Mouse (Mus musculus) bone marrow, adult 2 months (tissue): ENCODE measurements at regions not wholly inside any gene's neighbourhood (a gene's known extent, or its start where the extent isn't known, plus 50 kb on each side); places are given as distances from the start of the nearest gene placed in this dataset.

ENCODE experiments used
- H3K27ac ChIP-seq: fragments of 200-500 bp; 2 replicates; pipeline ENCODE4 v1.5.1; 2012; ENCODE audit warnings: low read depth, mild to moderate bottlenecking, control low read depth, inconsistent platforms, low read length; ENCODE audit not compliant: control insufficient read depth, poor library complexity, insufficient read depth
- H3K4me1 ChIP-seq: fragments of 200-500 bp; 2 replicates; pipeline ENCODE4 v1.6.1; 2011; ENCODE audit warnings: low read length; ENCODE audit not compliant: control insufficient read depth, insufficient read depth
- H3K4me3 ChIP-seq: fragments of 200-500 bp; replicated peaks from 2 replicates; pipeline ENCODE3; 2011; ENCODE audit warnings: mild to moderate bottlenecking, low read depth, low read length, control low read depth; ENCODE audit not compliant: control insufficient read depth
- CTCF ChIP-seq: fragments of 200-500 bp; IDR thresholded peaks from 2 replicates; pipeline ENCODE4 v1.5.1; 2011; ENCODE audit warnings: low read length, control low read depth; ENCODE audit not compliant: control insufficient read depth, insufficient read depth
- POLR2A ChIP-seq: fragments of 200-500 bp; IDR thresholded peaks from 2 replicates; pipeline ENCODE4 v1.6.1; 2011; ENCODE audit warnings: low read depth, mild to moderate bottlenecking, control low read depth, low read length, borderline replicate concordance; ENCODE audit not compliant: control insufficient read depth
- WGBS: fragments of 180-500 bp; shearing (Covaris S2); methylation state at CpG from one replicate; pipeline ENCODE4 v1.1.7; 2018; 5-methylcytosine and 5-hydroxymethylcytosine counted together

- no peak for TF ChIP-seq POLR2A
- no peak for TF ChIP-seq CTCF
- Histone ChIP-seq H3K27ac (no peak overlapping the region), H3K4me1 (no peaks in the 10 kb centered on the region), H3K4me3 (no peak overlapping the region)
- WGBS: 35% methylated on average over 18 of the region's 18 CpGs
Observed at GRCm38 (mm10) chr9:122629171-122629904, 117.8 kb upstream of the Topaz1 start.

GRCm38 (mm10) chr9:122631793-122632192 is 115.4 kb upstream of the Topaz1 start:
- Histone ChIP-seq H3K4me3 (no peak overlapping the region), H3K27ac (no peak overlapping the region), H3K4me1 (no peaks in the 10 kb centered on the region)
- 79% methylated on average over 9 of the region's 9 CpGs for WGBS
- TF ChIP-seq POLR2A (no peak), CTCF (no peak)

- H3K4me1 ChIP-seq: no peaks in the 10 kb centered on the region
- WGBS: 53% methylated on average over 1 of the region's 1 CpGs
- H3K4me3 ChIP-seq: no peak overlapping the region
- H3K27ac ChIP-seq: no peak overlapping the region
- TF ChIP-seq CTCF (no peak), POLR2A (no peak)
Observed at GRCm38 (mm10) chr9:122633484-122633883, 113.7 kb upstream of the Topaz1 start.

- TF ChIP-seq CTCF: no peak
- no peak for TF ChIP-seq POLR2A
- no peak overlapping the region for H3K27ac ChIP-seq
- WGBS: 68% methylated on average over 10 of the region's 10 CpGs
- H3K4me1 ChIP-seq: no peaks in the 10 kb centered on the region
- H3K4me3 ChIP-seq: no peak overlapping the region
Observed at GRCm38 (mm10) chr9:122635138-122635964, 111.8 kb upstream of the Topaz1 start.

- 64% methylated on average over 3 of the region's 3 CpGs for WGBS
- no peak for TF ChIP-seq POLR2A
- no peak for TF ChIP-seq CTCF
- Histone ChIP-seq H3K4me1 (no peaks in the 10 kb centered on the region), H3K27ac (no peak overlapping the region), H3K4me3 (no peak overlapping the region)
Observed at GRCm38 (mm10) chr9:122637591-122637990, 109.6 kb upstream of the Topaz1 start.

GRCm38 (mm10) chr9:122639239-122639638 is 107.9 kb upstream of the Topaz1 start:
- TF ChIP-seq CTCF (no peak), POLR2A (no peak)

GRCm38 (mm10) chr9:122642913-122643312 is 104.2 kb upstream of the Topaz1 start:
- TF ChIP-seq CTCF (no peak), POLR2A (no peak)
- Histone ChIP-seq H3K4me3 (no peak overlapping the region), H3K27ac (no peak overlapping the region), H3K4me1 (no peaks in the 10 kb centered on the region)
- WGBS: 40% methylated on average over 7 of the region's 7 CpGs

More at GRCm38 (mm10) chr9:122639239-122639638, 107.9 kb upstream of the Topaz1 start:
- Histone ChIP-seq H3K4me3 (no peak overlapping the region), H3K4me1 (no peaks in the 10 kb centered on the region), H3K27ac (no peak overlapping the region)
- WGBS: 71% methylated on average over 4 of the region's 4 CpGs

- Histone ChIP-seq H3K4me1 (no peaks in the 10 kb centered on the region), H3K27ac (no peak overlapping the region), H3K4me3 (no peak overlapping the region)
- 49% methylated on average over 5 of the region's 5 CpGs for WGBS
- TF ChIP-seq POLR2A (no peak), CTCF (no peak)
Observed at GRCm38 (mm10) chr9:122645569-122645968, 101.6 kb upstream of the Topaz1 start.

- no peak for TF ChIP-seq POLR2A
- TF ChIP-seq CTCF: no peak
- H3K4me1 ChIP-seq: no peaks in the 10 kb centered on the region
- no peak overlapping the region for H3K27ac ChIP-seq
- WGBS: 88% methylated on average over 3 of the region's 3 CpGs
- H3K4me3 ChIP-seq: no peak overlapping the region
Observed at GRCm38 (mm10) chr9:122650862-122651261, 96.3 kb upstream of the Topaz1 start.
